Mouse (Mus musculus) Patski (cell line): ENCODE measurements at regions not wholly inside any gene's neighbourhood (a gene's known extent, or its start where the extent isn't known, plus 50 kb on each side); places are given as distances from the start of the nearest gene placed in this dataset.

Experiments used
- ATAC-seq: fragments of 100-300 bp; one replicate; pipeline ENCODE4 v1.8.0; 2021
- CTCF ChIA-PET: fragments of 350-600 bp; sonication (Branson Sonifier 250); formaldehyde crosslinking; loops from one replicate; lab custom pipeline; 2022; ENCODE audit warnings: inconsistent platforms; lab: Charles Lee
- POLR2A ChIA-PET: fragments of 350-600 bp; sonication (Branson Sonifier 250); formaldehyde crosslinking; loops from one replicate; lab custom pipeline; 2022; ENCODE audit warnings: antibody characterized with exemption, inconsistent platforms; lab: Charles Lee
- DNase-seq: peaks from one replicate; pipeline ENCODE4 v3.0.0-alpha.2; 2011; ENCODE audit warnings: low read depth, low spot score
- H3K27me3 ChIP-seq: fragments of 371-371 bp; one replicate; pipeline ENCODE4 v1.5.1; 2021
- CTCF ChIP-seq: fragments of 100-300 bp; IDR thresholded peaks from one replicate; pipeline ENCODE4 v1.5.1; 2021
- in situ Hi-C: fragments of 300-500 bp; cut with MboI; formaldehyde crosslinking; loops from 3 replicates; pipeline ENCODE4 v1.11.1; 2018; ENCODE audit warnings: low pct_unique_long_range_greater_than_20kb, mixed read lengths

DNA sequence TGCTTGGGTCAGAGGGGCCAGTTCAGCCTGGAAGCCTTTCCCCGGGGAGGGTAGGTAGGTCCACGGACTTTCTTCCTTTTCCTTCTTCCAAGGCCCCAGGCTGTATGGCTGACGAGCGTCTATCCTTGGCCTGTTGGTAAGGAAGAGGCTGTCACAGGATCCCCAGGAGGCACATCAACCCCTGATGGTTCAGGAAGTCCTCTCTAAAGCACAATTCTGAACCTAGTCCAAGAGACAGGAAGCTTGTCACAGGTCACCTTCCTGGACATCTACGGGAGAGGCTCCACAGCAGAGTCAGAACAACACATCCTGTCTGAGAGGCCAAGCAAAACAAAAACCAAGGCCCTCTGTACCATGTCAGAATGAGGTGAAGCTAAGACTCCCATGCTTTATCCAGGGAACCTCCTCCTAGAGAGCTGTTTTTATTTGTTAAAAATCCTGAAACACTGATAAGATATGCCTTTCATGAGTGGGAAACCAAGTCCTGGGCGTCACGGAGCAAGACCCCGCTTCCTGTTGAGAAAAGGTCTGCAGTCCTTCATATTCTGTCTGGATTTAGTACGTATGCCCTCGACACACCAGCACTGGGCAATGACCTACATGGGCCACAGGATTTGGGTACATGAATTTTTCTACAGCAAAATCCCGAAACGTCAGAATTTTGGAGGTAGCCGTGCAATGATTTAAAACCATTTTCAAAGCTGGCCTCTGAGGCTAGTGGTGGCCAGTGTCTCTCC, 52.0 kb upstream of the Snrk start:
- in situ Hi-C loops: no loop called here
- no peak for TF ChIP-seq CTCF
- ATAC-seq (no peak), DNase-seq (no peak)
- ChIA-PET POLR2A (interaction anchor here (0.7 to 1.5 kb wide), 2 partner anchors 9 to 131 kb away, joined by 3 to 4 read pairs; no protein-coding TSS in a partner anchor), CTCF (interaction anchor here (2.2 kb wide), 1 partner anchor 10 kb away, joined by 7 read pairs; no protein-coding TSS in a partner anchor)
- no peaks in the 10 kb centered on the region for H3K27me3 ChIP-seq

DNA sequence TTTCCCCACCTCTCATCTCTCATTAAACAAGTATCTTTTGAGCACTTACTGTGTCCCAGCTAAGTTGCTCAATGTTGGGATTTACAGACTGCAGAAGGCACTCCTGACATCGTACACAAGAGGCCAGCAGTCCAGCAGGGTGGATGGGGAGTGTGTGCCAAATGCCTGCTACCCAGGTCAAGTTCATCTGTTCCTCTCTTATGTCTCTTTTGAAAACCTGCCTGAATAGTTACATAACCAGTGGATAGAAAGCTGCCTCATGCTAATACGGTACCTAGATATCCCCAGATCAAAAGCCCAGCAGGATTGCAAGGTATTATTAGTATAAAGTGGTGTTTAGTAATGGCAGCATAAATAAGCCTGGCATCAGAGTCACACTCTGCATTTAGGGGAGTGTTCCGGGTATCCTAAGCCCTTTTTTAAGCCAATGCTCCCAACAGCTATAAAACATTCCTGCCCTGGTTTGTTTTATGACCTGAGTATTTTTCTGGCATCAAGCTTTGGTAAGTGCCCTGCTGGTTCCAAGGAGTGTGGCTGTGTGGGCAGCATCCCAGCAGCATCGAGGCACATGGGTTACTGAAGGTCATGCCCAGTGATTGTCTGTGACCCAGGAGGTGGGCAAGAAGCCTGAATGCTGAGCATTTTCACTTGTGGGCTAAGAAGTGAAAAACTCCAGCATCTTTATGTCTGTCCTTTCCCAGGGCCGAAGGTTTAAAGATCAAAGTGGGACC, 59.1 kb upstream of the Pomgnt2 start:
- TF ChIP-seq CTCF: no peak
- H3K27me3 ChIP-seq: no peaks in the 10 kb centered on the region
- in situ Hi-C loops: no loop called here
- no peak for ATAC-seq
- POLR2A ChIA-PET: interaction anchor here (1.1 kb wide), 1 partner anchor 9 kb away, joined by 4 read pairs; no protein-coding TSS in a partner anchor
- CTCF ChIA-PET: interaction anchor here (2.3 kb wide), 1 partner anchor 9 kb away, joined by 7 read pairs; no protein-coding TSS in a partner anchor
- DNase-seq: no peak

DNA sequence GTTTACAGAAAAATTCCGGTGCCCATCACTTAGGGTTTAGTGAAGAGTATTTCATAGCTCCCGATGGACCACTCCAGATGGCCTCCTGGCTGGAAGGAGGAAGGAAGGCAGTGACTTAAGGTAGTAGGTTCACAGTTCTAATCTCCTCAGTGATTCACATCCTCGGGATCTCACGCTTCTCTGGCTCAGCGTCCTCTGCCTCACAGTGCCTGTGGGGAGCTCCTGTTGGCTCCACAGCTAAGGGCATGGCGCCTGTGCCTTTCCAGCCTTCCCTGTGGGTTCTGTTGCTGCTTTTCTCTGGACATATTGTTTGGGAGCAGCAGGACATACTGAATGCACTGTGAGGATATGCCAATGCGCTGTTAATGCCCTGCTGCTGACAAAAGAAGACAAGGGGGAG, 54.8 kb upstream of the Pomgnt2 start:
- CTCF ChIA-PET: interaction anchor here (0.6 to 0.9 kb wide), 2 partner anchors 12 to 89 kb away, joined by 3 read pairs; no protein-coding TSS in a partner anchor
- no peaks in the 10 kb centered on the region for H3K27me3 ChIP-seq
- in situ Hi-C loops: no loop called here
- no peak for DNase-seq
- TF ChIP-seq CTCF: no peak
- POLR2A ChIA-PET: no interaction called here
- ATAC-seq: no peak

DNA sequence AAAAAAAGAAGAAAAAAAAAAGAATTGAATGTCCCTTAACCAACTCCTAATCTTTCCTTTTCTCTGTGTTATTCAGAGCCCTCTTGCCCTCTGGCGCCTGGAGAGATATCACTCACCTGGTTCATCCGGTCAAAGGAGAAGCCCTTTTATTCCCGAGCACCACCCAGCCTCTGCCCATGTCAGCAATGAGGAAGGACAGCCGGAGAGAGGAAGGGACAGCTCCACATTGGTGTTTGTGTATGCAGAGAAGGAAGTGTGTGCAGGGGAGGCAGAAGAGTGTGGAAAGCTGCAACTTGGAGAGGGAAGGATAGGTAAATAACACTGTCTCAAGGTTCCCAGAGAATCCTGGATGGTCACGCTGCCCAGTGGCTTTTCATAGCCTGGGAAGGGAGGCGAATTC, 54.2 kb upstream of the Pomgnt2 start:
- no peak for TF ChIP-seq CTCF
- CTCF ChIA-PET: no interaction called here
- ATAC-seq: no peak
- H3K27me3 ChIP-seq: no peaks in the 10 kb centered on the region
- DNase-seq: no peak
- in situ Hi-C loops: no loop called here
- POLR2A ChIA-PET: no interaction called here

DNA sequence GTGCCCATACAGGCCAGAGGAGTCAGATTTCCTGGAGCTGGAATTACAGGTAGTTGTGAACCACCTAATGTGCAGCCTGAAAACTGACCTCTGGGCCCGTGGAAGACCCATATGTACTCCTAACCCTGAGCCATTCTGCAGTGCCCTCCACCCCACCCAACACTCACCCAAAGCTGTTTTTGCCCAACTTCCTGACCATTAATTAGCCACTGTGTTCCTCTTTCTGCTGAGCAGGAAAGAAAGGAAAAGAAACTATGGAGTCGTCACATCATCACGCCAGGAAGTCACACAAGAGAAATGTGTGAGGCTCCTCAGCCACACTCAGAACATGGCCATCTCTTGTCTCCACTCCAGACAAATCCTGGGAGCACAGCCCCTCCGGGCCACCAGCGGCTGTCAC, 52.1 kb upstream of the Pomgnt2 start:
- no peak for ATAC-seq
- in situ Hi-C loops: no loop called here
- no peaks in the 10 kb centered on the region for H3K27me3 ChIP-seq
- ChIA-PET CTCF (interaction anchor here (1.2 to 1.6 kb wide), 3 partner anchors 12 to 34 kb away, joined by 3 to 4 read pairs (median 3); no protein-coding TSS in a partner anchor), POLR2A (interaction anchor here (0.9 kb wide), 1 partner anchor 24 kb away, joined by 3 read pairs; no protein-coding TSS in a partner anchor)
- TF ChIP-seq CTCF: no peak
- DNase-seq: no peak

DNA sequence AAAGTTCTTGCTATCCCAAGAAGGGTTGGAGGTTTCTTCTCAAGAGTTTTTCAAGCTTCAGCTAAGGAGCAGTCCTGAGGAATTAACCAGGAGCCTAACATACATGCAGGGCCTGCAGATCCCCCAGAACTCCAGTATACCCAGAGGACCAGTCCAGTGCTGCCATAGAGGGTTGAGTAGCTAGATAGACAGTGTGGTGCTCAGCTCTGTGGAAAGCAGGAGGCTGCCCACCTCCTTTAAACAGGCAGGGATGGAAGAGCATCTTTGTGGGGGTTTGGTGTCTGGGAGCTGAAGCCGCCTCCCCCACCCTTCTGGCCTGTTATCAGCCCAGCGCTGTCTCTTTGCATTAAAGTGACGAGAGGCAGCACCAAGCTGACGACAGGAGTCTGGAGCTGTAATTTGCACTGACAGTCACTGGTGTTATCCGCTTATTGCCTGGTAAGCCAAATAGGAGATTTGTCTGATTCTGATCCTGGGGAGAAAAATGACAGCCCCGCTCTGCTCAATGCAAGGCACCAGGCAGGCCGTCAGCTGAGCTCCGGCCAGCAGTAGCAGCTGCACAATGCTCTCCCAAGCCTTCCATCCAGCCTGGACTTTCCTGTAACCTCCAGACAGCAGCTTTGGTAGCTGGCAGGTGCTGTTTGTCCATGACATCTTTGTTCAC, 51.2 kb upstream of the Pomgnt2 start:
- in situ Hi-C loops: no loop called here
- ChIA-PET CTCF (interaction anchor here (1.6 kb wide), 1 partner anchor 14 kb away, joined by 4 read pairs; no protein-coding TSS in a partner anchor), POLR2A (interaction anchor here (0.9 kb wide), 1 partner anchor 23 kb away, joined by 3 read pairs; no protein-coding TSS in a partner anchor)
- TF ChIP-seq CTCF: no peak
- DNase-seq (no peak), ATAC-seq (no peak)
- no peaks in the 10 kb centered on the region for H3K27me3 ChIP-seq
